Mouse (Mus musculus): ENCODE results near the gene Aars.
"Not testable (repeated sequence)": the region's sequence is repeated elsewhere in the genome, so short reads cannot be mapped to it uniquely, and the experiment has no call there.

The Aars gene

DNA sequence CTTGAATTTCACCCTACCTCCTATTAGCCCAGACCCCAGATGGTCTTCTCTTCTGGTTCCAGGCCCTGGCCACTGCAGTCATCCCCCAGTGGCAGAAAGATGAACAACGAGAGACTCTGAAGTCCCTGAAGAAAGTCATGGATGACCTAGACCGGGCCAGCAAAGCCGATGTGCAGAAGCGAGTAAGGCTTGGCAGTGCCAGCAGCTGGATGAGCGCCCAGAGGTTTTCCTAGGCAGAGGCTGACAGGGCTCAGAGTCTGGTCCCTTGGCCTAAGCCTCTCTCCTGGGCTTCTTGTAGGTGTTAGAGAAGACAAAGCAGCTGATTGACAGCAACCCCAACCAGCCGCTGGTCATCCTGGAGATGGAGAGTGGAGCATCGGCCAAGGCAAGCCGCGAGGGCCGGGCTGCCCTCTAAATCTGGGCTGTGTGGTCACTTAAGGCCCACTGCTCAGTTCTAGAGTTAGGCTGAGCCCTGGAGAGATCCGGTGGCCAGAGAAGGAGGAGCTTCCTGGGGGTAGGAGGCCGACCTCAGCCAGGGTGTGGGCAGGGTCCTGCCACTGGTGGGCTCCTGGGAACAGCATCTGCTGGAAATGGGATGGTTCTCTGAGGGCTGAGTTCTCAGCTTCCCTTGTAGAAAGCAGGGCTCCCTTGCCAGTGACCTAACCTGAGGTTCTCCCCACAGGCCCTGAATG lies 21.0 kb downstream of the Aars start:
- DNase-seq (ENCODE audit: low read depth), result no peak

DNA sequence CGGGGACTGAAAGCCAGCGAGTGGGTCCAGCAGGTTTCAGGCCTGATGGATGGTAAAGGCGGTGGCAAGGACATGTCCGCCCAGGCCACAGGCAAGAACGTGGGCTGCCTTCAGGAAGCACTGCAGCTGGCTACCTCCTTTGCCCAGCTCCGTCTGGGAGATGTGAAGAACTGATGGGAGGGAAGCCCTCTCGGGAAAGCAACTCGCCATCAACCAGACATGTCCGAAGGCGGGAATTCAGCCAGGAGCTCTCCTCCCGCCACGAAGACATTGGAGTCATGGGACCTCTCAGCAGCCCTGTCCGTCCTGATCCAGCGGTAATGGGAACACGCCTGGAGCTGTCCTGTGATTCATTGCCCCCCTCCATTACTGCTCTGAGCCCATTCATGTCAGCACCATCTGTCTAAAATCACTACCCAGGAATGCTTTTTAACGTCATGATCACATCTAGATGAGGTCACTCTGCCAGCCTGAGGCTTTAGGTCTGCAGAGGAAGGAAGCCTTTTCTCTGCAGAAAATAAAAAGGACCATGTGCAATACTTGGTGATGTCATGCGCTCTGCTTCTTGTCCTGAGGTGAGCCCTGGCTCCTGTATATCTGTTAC lies 22.2 kb downstream of the Aars start:
- DNase-seq (ENCODE audit: low read depth), result no peak

DNA sequence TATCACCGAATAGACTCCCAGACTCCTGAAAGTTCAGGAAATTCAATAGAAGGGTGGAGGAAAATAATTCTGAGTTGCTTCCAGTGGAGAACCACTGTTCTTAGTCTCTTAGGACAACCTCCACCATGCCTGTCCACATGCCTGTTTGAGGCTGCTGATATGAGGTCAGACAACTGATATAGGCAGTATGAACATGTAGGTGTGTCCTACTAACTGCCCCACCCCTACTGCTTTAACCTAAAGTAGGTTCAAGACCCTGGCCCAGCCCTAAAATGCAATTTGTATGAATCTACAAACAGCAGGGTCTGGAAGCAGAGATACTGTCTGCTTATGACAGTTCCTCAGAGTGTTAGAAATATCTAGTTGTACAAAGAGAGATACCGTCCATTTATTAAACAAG lies 22.7 kb downstream of the Aars start:
- no peak for DNase-seq (ENCODE audit: low read depth)

DNA sequence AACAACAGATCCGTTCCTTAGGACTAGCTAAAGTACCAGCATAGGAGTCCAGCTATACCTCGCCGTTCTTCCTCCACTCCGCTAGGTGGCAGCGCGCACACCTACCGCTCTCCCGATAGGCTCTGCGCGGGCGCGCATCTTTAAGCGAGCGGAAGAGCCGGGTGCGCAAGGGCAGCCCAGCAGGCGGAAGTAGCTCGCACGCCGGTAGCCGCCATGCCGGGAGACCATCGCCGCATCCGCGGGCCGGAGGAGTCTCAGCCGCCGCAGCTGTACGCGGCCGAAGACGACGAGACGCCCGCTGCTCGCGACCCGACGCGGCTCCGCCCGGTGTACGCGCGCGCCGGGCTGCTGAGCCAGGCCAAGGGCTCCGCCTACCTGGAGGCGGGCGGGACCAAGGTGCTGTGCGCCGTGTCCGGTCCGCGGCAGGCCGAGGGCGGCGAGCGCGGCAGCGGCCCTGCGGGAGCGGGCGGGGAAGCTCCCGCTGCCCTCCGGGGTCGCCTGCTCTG lies 23.3 kb downstream of the Aars start, which contains the start of gene Exosc6:
TSS of gene Exosc6 (plus strand) at position 182 of the 506 bp plus-strand sequence.
- DNase-seq (ENCODE audit: low read depth), result peak; percentile 95

DNA sequence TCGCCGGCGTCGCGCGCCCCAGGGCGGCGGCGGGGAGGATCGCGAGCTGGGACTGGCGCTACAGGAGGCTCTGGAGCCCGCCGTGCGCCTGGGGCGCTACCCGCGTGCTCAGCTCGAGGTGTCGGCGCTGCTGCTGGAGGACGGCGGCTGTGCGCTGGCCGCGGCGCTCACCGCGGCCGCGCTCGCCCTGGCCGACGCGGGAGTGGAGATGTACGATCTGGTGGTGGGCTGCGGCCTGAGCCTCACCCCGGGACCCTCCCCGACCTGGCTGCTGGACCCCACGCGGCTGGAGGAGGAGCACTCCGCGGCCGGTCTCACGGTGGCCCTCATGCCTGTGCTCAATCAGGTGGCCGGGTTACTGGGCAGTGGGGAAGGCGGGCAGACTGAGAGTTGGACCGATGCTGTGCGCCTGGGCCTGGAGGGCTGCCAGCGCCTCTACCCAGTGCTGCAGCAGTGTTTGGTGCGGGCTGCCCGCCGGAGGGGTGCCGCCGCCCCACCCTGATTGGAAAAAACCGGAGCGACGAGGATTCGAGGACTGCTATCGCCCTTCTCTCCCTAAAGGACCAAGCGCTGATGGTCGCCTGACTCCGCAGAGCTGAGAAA lies 23.8 kb downstream of the Aars start:
- DNase-seq (ENCODE audit: low read depth), result no peak

DNA sequence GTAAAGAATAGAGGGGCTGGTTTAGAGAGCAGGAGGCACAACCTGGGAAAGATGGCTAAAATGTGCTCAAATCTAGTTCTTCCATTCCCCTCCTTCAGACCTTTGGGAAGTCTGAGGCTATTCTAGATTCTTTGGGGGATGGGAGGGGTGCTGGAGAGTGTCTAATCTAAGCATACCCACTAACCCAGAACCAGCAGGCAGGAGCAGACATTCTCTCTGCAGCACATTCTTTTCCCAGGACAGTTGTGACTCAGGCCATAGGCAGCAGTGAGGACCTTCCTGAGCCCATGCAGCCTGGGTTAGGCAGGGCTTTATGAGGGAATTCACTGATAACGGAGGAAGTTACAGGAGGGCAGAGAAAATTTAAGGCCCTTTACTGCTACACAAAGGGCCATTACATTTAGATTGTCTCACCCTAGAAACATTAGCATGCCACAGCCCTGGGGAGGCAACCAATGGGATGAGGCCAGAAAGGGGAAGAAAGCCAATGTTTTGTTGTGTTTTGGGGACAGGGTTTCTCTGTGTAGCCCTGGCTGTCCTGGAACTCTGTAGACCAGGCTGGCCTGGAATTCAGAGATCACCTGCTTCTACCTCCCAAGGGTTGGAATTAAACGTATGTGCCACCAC lies 26.1 kb downstream of the Aars start:
- DNase-seq (ENCODE audit: low read depth), result no peak

DNA sequence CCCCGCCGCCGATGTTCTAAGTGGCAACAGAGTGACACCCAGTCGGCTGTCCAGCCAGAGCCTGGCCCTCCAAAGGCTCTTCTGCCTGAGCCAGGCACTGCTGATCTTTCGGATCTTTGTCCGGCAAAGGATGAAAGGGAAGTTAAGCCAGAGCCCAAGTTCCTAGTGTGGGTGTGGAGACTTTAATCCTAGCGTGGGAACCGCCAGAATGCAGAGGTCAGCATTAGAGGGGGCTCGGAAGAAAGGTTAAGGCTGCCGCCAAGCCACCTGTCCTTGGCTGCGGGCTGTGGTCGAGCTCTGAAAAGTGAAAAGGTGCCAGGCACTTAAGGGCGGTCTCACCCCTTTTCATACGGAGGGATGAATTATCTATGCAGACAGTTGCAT lies 28.7 kb downstream of the Aars start:
- DNase-seq (ENCODE audit: low read depth), result no peak

DNA sequence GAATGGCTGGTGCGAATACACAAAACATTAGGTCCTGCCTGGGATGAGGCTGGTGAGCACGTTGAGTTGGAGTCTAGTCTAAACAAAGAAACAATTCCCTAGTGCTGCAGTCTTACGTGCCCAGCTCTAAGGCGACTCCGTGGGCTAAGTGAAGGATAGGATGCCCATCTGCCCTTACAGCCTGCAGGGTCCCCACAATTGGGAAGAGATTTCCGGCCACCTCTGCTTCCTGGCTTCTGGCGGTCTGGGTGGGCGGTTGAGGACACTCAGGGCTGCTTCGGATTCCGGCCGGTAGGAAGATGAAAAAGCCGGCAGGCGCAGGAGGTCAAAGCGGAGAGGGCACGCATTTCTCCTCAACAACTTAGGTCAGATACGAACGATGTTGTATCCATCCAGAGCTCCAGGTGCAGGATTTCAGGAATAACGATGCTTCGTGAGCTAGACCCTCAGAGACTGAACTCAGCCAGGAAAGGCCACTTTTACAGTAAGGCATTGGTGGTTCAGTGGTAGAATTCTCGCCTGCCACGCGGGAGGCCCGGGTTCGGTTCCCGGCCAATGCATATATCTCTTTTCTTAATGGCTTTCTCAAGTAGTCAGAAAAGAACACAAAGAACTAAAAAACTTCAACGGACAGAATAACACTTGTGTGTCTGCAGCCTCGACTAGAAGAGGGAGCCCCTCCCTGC lies 29.3 kb downstream of the Aars start:
- peak; percentile 86 for DNase-seq (ENCODE audit: low read depth)

DNA sequence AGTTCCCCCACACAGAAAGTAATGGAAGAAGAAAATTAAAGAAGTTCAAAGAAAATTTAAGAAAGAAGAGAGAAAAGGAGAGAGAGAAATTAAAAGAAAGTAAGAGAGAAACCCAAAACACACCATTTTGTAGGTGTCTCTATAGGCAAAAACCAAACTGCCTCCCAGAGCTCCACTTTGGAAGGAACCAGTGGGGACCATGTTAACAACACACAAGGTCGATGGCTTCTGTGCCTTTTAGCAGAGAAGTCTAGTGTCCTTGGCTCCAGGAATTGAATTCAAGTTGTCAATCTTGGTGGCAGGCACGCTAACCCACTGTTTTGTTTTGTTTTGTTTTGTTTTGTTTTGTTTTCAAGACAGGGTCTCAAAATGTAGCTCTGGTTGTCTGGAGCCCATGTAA lies 29.9 kb downstream of the Aars start:
- DNase-seq (ENCODE audit: low read depth), result no peak

DNA sequence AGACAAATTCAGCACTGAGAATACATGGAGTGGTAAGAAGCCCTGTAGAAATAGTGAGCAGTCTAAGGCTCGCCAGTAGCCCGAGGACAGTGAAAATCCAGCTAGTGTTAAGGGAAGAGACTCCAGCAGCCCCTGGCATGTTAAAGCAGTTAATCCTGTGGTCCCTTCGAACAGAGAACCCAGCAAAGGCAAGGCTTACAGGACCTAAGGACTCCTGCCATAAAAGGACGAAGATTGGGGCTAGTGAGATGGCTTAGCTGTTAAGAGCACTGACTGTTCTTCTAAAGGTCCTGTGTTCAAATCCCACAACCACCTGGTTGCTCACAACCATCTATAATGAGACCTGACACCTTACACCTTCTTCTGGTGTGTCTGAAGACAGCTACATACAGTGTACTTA lies 33.4 kb downstream of the Aars start:
- DNase-seq (ENCODE audit: low read depth), result no peak

DNA sequence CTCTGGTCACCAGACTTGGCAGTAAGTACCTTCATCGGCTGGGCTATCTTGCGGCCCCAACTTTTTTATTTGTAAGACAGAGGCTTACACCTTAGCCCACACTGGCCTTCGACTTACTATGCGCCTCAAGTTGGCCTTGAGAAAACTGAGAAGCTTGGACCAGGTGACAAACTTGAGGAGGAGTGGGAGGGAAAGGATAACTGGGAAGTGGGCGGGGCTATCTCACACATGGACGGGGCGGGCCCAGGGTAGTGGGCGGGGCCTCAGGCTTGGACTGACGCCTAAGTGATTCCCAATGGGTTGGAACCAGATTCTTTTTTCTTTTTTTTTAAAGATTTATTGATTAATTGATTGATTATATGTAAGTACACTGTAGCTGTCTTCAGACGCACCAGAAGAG lies 34.5 kb downstream of the Aars start:
- DNase-seq (ENCODE audit: low read depth), result no peak

DNA sequence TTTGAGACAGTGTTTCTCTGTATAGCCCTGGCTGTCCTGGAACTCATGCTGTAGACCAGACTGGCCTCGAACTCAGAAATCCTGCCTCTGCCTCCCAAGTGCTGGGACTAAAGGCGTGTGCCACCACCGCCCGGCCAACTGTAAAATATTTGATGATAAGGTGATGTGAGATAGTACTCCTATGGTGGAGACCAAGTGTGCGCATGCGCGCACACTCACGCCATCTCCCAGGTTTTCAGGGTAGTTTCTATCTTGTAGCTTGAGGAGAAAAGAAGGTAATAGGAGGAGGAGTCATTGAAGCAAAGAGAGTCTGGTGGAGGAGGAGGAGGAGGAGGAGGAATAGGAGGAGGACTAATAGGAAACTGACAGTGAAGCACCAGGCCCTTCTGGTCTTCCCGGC lies 35.7 kb downstream of the Aars start:
- not testable (repeated sequence) for DNase-seq (ENCODE audit: low read depth)

DNA sequence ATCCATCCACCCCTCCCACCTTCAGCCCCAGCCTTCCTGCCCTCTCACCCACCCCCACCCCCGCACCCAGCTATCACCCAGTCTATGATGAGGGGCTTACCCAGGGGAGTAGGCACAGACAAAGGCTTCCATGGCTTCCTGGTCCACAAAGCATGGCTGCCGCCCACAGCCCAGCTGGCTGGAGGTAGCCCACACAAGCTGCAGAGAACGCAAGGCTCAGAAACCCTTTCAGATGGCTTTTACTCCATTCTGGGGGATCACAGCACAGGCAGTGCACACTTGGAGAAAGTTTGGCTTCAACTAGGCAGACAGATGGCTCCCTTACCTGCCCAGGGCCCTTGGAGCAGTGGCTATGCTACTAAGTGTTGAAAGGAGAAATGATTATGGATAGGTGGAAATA lies 43.0 kb downstream of the Aars start:
- no peak for DNase-seq (ENCODE audit: low read depth)

DNA sequence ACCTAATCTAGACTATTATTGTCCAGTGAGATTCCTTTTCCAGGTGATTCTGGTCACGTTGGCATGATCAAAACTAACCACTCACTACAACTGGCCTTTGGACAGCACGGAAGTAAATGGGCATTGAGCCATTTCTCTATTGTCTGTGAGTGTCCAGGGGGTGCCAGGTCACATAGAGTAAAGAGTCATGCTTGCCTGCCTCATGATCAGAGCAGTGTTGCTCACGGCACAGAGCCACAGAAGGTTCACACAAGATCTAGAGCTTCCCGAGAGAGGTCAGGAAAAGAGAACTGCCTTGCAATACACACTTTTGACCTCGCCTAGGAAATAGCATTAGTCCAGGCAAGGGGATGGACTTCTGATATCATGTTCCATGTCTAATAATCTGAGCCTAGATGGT lies 46.5 kb downstream of the Aars start:
- no peak for DNase-seq (ENCODE audit: low read depth)

DNA sequence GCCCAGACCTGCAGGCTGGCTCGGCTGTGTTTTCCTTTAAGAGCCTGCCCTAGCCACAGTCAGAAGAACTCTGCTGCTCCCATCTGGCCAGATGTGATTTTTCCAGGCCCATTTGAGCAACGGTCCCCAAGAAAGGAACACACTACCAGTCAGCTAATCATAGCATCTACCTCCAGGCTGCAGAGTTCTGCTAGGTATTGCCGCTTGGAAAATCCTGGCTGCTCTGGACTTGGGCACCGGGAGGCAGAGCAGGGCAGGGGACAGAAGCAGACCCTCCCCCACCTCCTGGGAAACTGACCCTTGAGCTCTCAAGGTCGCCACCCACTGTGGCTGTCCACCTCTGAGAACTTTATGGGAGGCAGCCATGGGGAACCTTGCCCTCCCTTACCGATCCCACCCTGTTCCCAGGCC lies 46.9 kb downstream of the Aars start:
- DNase-seq (ENCODE audit: low read depth), result no peak

DNA sequence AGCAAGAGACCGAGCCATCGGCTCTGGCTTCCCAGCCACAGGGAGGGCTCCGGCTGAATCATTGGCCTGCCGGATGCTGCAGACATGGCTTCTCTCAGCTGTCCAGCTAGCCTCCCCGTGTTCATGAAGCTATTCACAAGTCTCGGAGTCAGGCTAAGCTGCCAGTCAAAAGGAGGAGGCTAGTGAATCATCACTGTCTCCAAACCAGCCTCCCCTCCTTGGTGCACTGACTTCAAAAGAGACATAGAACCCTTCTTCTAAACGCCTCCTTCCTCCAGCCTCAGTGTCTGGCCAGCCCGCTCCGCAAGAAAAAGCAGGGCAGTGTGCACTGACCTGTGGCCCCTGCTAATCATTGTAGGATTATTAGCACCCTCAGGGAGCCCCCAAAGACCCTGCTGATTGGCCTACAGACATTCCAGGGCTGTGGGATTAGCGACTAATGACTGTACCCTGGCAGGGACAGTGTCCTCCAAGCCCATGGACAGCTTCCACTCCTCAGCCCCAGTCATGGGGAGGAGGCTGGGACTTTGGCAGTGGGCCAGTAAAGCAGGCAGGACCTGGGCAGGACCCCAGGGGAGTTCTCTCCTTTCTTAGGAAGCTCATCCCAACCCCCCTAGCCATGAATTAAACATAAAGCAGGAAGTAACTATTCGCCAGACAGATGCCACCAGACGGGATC lies 48.8 kb downstream of the Aars start:
- no peak for DNase-seq (ENCODE audit: low read depth)

DNA sequence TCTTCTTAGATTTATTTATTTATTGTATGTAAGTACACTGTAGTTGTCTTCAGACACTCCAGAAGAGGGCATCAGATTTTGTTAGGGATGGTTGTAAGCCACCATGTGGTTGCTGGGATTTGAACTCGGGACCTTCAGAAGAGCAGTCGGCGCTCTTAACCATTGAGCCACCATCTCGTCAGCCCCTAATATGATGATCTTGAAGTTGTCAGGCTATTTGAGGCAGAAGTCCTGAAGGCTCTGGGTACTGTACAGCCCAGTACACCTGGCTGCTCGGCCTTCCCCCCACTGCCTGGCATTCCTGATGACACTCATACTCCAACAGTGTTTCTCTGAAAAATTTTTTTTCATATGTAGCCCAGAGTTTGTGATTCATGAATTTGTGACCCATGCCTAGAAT lies 51.0 kb downstream of the Aars start:
- DNase-seq (ENCODE audit: low read depth), result not testable (repeated sequence)

DNA sequence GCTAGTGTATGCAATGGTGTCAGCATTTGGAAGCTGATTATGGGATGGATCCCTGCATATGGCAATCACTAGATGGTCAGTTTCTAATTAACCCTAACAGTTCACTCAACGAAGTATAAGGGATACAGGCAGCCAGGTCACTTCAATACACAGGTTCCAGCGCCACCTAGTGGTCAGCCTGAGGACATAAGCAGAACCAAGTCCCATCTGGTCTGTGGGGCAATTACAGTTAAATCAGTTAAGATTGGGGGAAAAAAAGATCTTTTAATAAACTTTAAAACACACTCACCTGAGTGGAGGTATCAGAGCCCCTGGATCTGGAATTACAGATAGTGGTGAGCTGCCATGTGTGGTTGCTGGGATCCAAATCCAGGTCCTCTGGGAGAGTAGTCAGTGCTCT lies 57.2 kb downstream of the Aars start:
- DNase-seq (ENCODE audit: low read depth), result peak; percentile 87

DNA sequence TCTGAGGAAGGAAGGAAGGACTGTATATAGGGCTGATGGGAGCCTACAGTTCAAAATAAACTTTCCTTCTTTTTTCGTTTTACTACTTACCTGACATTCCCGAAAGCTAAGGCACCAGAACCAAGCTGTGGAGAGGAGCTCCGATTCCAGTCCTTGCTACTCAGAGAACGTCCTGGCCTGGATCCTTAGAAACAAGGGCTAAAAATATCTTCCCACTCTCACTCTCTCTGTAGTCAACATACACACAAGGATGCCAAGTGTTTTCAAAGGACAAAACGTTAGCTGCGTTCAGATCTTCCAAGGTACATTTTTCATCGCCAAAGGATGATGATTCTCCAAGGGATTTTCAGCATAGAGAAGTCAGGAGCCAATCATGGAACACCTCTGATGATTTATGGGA lies 58.8 kb downstream of the Aars start:
- DNase-seq (ENCODE audit: low read depth), result no peak

DNA sequence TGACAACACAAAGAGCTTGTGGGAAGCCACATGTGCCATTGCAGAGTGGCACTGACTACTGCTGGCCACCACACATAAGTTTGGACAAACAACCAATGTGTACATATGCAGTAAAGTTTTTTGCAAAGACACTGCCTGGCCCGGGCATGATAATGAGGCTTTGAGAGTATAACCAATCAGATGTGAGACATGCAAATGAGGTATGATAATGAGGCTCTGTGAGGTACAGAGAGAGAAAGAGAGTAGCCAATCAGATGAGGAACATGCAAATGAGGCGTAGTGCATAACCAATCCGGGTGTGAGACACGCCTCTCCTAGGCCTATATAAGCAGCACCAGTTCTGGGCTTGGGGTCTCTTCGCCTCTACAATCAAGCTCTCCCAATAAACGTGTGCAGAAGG lies 59.4 kb downstream of the Aars start, which contains the start of gene Clec18a:
TSS of gene Clec18a (minus strand) at position 101 of the 400 bp plus-strand sequence.
- DNase-seq (ENCODE audit: low read depth), result not testable (repeated sequence)

DNA sequence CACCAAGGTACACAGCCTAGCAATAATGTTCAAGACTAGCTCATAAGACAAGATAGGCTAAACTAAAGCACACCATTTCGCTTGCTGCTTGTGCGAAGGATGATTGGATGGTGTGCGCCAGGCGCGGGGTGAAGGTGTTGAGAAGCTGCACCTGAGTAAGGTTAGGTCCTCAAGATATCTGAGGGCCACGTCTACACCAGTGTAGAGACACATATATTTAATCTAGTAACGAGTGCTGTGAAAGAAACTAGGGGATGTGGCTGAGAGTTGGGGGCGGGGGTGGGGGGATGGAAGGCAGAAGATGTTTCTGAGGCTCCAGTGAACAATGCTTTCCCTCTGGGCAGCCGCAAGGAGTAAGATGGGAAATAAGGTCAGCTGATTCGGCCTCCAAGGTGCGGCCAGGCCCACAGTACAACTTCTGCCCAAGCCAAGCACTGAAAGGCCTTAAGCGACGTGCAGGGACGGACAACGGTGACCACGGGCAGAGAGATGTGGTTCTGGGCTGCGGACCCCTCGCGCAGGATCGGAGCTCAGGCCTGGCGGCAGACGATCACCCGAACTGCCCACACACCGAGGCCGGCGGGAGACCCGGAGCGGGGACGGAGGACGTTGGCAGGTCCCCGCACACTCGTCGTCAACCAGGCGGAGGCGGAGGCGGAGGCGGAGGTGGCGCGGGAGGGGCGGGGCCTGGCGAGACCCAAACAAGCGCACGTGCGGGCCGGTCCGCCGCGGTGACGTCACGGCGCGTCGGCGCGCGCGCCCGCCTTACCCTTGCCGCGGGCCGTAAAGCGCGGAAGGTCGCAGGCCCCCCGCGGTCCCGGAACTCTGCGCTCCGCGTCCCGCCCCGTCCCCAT lies 61.1 kb downstream of the Aars start, which contains the start of gene Pdpr:
TSS of gene Pdpr (plus strand) at position 766 of the 854 bp plus-strand sequence.
- DNase-seq (ENCODE audit: low read depth), result peak; percentile 93

Data from naive thymus-derived CD4-positive, alpha-beta T cell, adult 2 months (primary cell).